Mouse (Mus musculus): ENCODE measurements around the gene Apln. TPM values are rescaled to one million over a fixed set of nuclear protein-coding genes. Genes with fewer than 3 reads are reported as not detected.
A peak's percentile ranks its signal among the peaks of the same experiment; 100 is the strongest.

The Apln gene
- polyA plus RNA-seq, 1 experiment: 2.5 TPM

GRCm38 (mm10) chrX:48019359-48019758 is 15.3 kb downstream of the Apln start:
- no peak for DNase-seq (ENCODE audit: low spot score)

- no peak for DNase-seq (ENCODE audit: low spot score)
These were observed 17.6 kb downstream of the Apln start for GRCm38 (mm10) chrX:48016906-48017601.

- DNase-seq (ENCODE audit: low spot score): no peak
These were observed 23.0 kb downstream of the Apln start for GRCm38 (mm10) chrX:48011656-48012055.

- DNase-seq (ENCODE audit: low spot score): no peak
These were observed 28.6 kb downstream of the Apln start for GRCm38 (mm10) chrX:48006062-48006461.

GRCm38 (mm10) chrX:48004786-48005185 is 29.9 kb downstream of the Apln start:
- DNase-seq (ENCODE audit: low spot score): no peak

- no peak for DNase-seq (ENCODE audit: low spot score)
These were observed 33.5 kb downstream of the Apln start for GRCm38 (mm10) chrX:48001151-48001550.

- no peak for DNase-seq (ENCODE audit: low spot score)
These were observed 36.2 kb downstream of the Apln start for GRCm38 (mm10) chrX:47998412-47998811.

- peak; percentile 54 for DNase-seq (ENCODE audit: low spot score)
These were observed 42.0 kb downstream of the Apln start for GRCm38 (mm10) chrX:47992606-47993005.

- no peak for DNase-seq (ENCODE audit: low spot score)
These were observed 46.6 kb downstream of the Apln start for GRCm38 (mm10) chrX:47988024-47988423.

- no peak for DNase-seq (ENCODE audit: low spot score)
These were observed 49.5 kb downstream of the Apln start for GRCm38 (mm10) chrX:47985000-47985619.

- DNase-seq (ENCODE audit: low spot score): no peak
These were observed 57.6 kb downstream of the Apln start for GRCm38 (mm10) chrX:47977078-47977477.

GRCm38 (mm10) chrX:47976551-47976950 is 58.1 kb downstream of the Apln start:
- no peak for DNase-seq (ENCODE audit: low spot score)

Other genes starting within 250 kb of the Apln start
- 2.0 and 2.9 TPM in 2 replicates for gene Smarca1, start 141.9 kb downstream of the Apln start, polyA plus RNA-seq (2012; rRNA removed)
- 36.0 and 38.6 TPM in 2 replicates for gene Ocrl, start 122.5 kb downstream of the Apln start, polyA plus RNA-seq (2012; rRNA removed)
- gene Xpnpep2, start 73.9 kb upstream of the Apln start, polyA plus RNA-seq (2012; rRNA removed): 2.1 and 3.0 TPM in 2 replicates
- gene Sash3, start 111.6 kb upstream of the Apln start, polyA plus RNA-seq (2012; rRNA removed): 2.9 and 3.0 TPM in 2 replicates
- gene Zdhhc9, start 174.0 kb upstream of the Apln start, polyA plus RNA-seq (2012; rRNA removed): 38.5 and 39.0 TPM in 2 replicates
- gene Utp14a, start 222.0 kb upstream of the Apln start, polyA plus RNA-seq (2012; rRNA removed): 18.2 and 18.9 TPM in 2 replicates

Data from urinary bladder, adult 2 months (tissue).